Mouse (Mus musculus): ENCODE data around the gene Cdk2. TPM values are rescaled to one million over a fixed set of nuclear protein-coding genes. Genes with fewer than 3 reads are reported as not detected.
A peak's percentile ranks its signal among the peaks of the same experiment; 100 is the strongest.
"Not testable (repeated sequence)": the region's sequence is repeated elsewhere in the genome, so short reads cannot be mapped to it uniquely, and the experiment has no call there.

Gene Cdk2
- total and polyA plus RNA-seq, 2 experiments from 2014 or later = 10.7 to 11.1 TPM

DNA sequence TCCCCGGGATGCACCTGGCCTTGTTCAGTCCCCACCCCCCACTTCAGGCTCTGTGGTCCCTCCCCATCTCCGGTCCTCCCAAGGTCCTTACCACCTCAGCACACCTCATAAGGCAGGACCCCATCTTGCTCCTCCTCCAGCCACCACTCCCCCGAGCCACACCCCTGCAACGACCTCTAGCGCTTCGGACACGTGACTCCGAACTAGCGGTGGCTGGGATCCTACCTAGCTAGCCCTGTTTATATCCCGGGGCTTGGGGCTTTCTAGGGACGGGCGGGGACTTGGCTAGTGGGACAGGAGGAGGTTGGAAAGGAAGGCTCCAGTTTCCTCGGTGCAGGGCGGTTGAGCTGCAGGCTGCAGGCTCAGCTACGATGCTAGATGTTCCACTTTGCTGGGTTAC lies 32.6 kb upstream of the Cdk2 start:
- H3K9me3 ChIP-seq (ENCODE audit: low read length) = no peaks in the 10 kb centered on the region
- 3% methylated on average over 15 of the region's 15 CpGs for WGBS
- ATAC-seq (ENCODE audit: low FRiP score) (no peak), DNase-seq (ENCODE audit: low spot score) (no peak)
- no peak overlapping the region for H3K4me3 ChIP-seq (ENCODE audit: low read depth, low read length)
- no peak for TF ChIP-seq CTCF (IDR thresholded peaks at IDR 0.05)
- no peak overlapping the region; the same call in 1 of the 2 replicates for H3K9ac ChIP-seq (replicated peaks; ENCODE audit: low read length, poor library complexity, severe bottlenecking)
- H3K36me3 ChIP-seq (ENCODE audit: insufficient read depth, low read length) = no peaks in the 10 kb centered on the region
- no peaks in the 10 kb centered on the region for H3K4me1 ChIP-seq (ENCODE audit: insufficient read depth, low read length)
- H3K4me2 ChIP-seq (ENCODE audit: low read depth, low read length, poor library complexity, severe bottlenecking) = 0 out of 2 replicates have a peak overlapping the region, but pooled peaks have one; percentile 24
- H3K27me3 ChIP-seq (ENCODE audit: insufficient read depth, low read length) = peaks cover 4% of the 10 kb centered on the region; the same call in 1 of the 2 replicates
- H3K27ac ChIP-seq (ENCODE audit: low read depth, low read length) = no peak overlapping the region

DNA sequence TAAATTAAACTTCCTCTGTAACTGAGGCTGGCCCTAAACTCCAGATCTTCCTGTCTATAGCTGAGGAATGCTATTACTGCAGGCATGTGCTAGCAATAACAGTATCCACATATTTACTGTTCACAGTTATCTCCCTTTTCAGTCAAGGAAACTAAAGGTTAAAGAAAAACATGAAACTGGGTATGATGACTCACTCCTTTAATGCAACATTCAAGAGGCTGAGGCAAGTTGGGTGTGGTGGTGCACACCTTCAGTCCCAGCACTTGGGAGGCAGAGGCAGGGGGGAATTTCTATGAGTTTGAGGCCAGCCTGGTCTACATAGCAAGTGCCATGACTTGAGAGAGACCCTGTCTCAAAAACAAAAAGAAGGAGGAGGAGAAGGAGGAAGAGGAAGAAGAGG lies 27.2 kb upstream of the Cdk2 start:
- Histone ChIP-seq H3K4me2 (ENCODE audit: low read depth, low read length, poor library complexity, severe bottlenecking) (no peak overlapping the region), H3K4me1 (ENCODE audit: insufficient read depth, low read length) (no peaks in the 10 kb centered on the region), H3K4me3 (ENCODE audit: low read depth, low read length) (no peak overlapping the region), H3K36me3 (ENCODE audit: insufficient read depth, low read length) (peaks cover 3% of the 10 kb centered on the region; the same call in 1 of the 2 replicates), H3K27me3 (ENCODE audit: insufficient read depth, low read length) (no peaks in the 10 kb centered on the region), H3K9me3 (ENCODE audit: low read length) (no peaks in the 10 kb centered on the region), H3K9ac (replicated peaks; ENCODE audit: low read length, poor library complexity, severe bottlenecking) (no peak overlapping the region), H3K27ac (ENCODE audit: low read depth, low read length) (no peak overlapping the region)
- ATAC-seq (ENCODE audit: low FRiP score) (no peak), DNase-seq (ENCODE audit: low spot score) (no peak)
- TF ChIP-seq CTCF (IDR thresholded peaks at IDR 0.05) = no peak

DNA sequence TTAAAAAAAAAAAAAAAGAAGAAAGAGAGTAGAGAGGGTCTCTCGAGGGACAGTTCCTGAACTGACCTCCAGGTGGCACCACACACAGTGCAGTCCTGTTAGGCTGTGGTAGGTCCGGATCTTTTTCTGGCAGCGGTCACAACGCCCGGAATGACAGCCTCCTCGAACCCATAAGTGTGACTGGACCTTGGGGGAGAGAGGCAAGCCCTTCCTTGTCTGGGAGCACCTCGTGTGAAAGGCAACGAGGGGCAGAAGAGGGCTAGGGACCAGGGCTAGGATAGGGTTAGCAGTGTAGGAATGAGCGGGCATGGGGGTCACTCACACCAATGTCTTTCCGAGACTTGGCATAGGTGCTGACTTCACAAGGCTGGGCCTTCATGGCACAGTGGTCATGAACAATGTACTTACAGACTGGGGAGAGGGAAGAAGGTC lies 26.2 kb upstream of the Cdk2 start:
- Histone ChIP-seq H3K27me3 (ENCODE audit: insufficient read depth, low read length) (no peaks in the 10 kb centered on the region), H3K4me3 (ENCODE audit: low read depth, low read length) (no peak overlapping the region), H3K36me3 (ENCODE audit: insufficient read depth, low read length) (peaks cover 3% of the 10 kb centered on the region; the same call in 1 of the 2 replicates), H3K27ac (ENCODE audit: low read depth, low read length) (no peak overlapping the region), H3K4me1 (ENCODE audit: insufficient read depth, low read length) (no peaks in the 10 kb centered on the region), H3K4me2 (ENCODE audit: low read depth, low read length, poor library complexity, severe bottlenecking) (no peak overlapping the region), H3K9me3 (ENCODE audit: low read length) (no peaks in the 10 kb centered on the region), H3K9ac (replicated peaks; ENCODE audit: low read length, poor library complexity, severe bottlenecking) (no peak overlapping the region)
- TF ChIP-seq CTCF (IDR thresholded peaks at IDR 0.05) = peak; percentile 76
- peak; percentile 71 for DNase-seq (ENCODE audit: low spot score)
- ATAC-seq (ENCODE audit: low FRiP score) = 0 out of 2 replicates have a peak, but pooled peaks have one; percentile 23
- 15% methylated on average over 10 of the region's 10 CpGs for WGBS

DNA sequence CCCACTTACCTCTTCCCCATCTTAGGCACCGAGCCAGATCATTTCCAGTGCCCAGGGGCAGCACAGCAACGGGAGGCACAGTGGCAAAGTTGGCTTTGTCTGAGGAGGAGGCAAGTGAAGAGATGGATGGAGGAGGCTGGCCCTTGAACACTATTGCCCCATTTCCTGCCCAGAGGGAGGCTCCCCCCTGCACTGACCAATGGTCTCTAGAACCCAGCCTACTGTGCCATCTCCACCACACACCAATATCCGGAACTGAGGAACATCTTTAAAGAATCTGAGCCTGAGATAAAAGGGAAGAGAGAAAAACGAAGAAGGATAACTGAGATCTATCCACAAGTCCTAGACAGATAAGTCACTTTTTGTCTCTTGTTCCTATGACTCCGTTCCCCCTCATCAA lies 23.2 kb upstream of the Cdk2 start:
- no peak overlapping the region for H3K9ac ChIP-seq (replicated peaks; ENCODE audit: low read length, poor library complexity, severe bottlenecking)
- H3K27me3 ChIP-seq (ENCODE audit: insufficient read depth, low read length) = no peaks in the 10 kb centered on the region
- H3K4me1 ChIP-seq (ENCODE audit: insufficient read depth, low read length) = no peaks in the 10 kb centered on the region
- 90% methylated on average over 5 of the region's 5 CpGs for WGBS
- DNase-seq (ENCODE audit: low spot score) (no peak), ATAC-seq (ENCODE audit: low FRiP score) (no peak)
- H3K36me3 ChIP-seq (ENCODE audit: insufficient read depth, low read length) = peaks cover 3% of the 10 kb centered on the region; the same call in 1 of the 2 replicates
- H3K4me2 ChIP-seq (ENCODE audit: low read depth, low read length, poor library complexity, severe bottlenecking) = no peak overlapping the region
- no peaks in the 10 kb centered on the region for H3K9me3 ChIP-seq (ENCODE audit: low read length)
- no peak for TF ChIP-seq CTCF (IDR thresholded peaks at IDR 0.05)
- no peak overlapping the region for H3K4me3 ChIP-seq (ENCODE audit: low read depth, low read length)
- no peak overlapping the region for H3K27ac ChIP-seq (ENCODE audit: low read depth, low read length)

DNA sequence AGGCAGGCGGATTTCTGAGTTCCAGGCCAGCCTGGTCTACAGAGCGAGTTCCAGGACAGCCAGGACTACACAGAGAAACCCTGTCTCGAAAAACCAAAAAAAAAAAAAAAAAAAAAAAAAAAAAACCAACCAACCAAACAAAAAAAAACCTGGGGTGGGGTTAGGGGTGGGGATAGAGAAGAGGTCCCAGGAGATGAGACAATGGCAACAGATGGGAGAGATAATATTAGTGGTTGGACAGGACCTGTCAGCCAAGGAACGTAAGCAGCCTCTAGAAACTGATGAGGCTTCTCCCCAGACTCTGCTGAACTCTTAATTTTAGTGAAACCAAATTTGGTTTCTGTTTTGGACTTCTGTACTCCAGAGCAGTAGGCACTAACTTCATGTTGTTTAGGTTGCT lies 20.6 kb upstream of the Cdk2 start:
- H3K4me2 ChIP-seq (ENCODE audit: low read depth, low read length, poor library complexity, severe bottlenecking); H3K9ac ChIP-seq (replicated peaks; ENCODE audit: low read length, poor library complexity, severe bottlenecking); H3K27ac ChIP-seq (ENCODE audit: low read depth, low read length); DNase-seq (ENCODE audit: low spot score); H3K4me1 ChIP-seq (ENCODE audit: insufficient read depth, low read length); H3K9me3 ChIP-seq (ENCODE audit: low read length); H3K27me3 ChIP-seq (ENCODE audit: insufficient read depth, low read length); H3K4me3 ChIP-seq (ENCODE audit: low read depth, low read length); H3K36me3 ChIP-seq (ENCODE audit: insufficient read depth, low read length); ATAC-seq (ENCODE audit: low FRiP score): not testable (repeated sequence)
- WGBS = 90% methylated on average over 3 of the region's 4 CpGs

DNA sequence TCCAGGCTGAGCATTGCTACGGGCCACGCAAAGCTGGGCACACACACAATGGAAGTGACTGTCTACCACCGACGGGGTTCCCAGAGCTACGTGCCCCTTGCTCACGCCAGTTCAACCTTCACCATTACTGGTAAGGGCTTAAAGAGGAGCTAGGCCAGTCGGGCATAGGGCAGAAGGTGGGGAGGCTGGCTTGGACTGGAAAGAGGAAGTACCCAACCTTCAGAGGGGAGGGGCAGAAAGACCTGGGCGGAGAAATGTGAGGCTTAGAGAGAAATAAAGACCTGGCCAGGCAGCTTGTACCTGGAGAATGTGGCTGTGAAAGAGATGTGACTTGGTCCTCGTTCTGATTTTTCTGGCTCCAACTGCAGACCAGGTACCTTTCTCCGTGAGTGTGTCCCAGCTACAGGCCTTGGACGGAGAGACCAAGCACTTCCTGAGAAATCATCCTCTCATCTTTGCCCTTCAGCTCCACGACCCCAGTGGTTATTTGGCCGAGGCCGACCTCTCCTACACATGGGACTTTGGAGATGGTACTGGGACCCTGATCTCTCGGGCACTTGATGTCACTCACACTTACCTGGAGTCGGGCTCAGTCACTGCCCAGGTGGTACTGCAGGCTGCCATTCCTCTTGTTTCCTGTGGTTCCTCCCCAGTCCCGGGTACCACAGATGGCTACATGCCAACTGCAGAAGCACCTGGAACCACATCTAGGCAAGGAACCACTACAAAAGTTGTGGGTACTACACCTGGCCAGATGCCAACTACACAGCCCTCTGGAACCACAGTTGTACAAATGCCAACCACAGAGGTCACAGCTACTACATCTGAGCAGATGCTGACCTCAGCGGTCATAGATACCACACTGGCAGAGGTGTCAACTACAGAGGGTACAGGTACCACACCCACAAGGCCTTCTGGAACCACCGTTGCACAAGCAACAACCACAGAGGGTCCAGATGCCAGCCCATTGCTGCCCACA lies 11.0 kb upstream of the Cdk2 start:
- no peak for TF ChIP-seq CTCF (IDR thresholded peaks at IDR 0.05)
- Histone ChIP-seq H3K27me3 (ENCODE audit: insufficient read depth, low read length) (no peaks in the 10 kb centered on the region), H3K4me2 (ENCODE audit: low read depth, low read length, poor library complexity, severe bottlenecking) (no peak overlapping the region), H3K27ac (ENCODE audit: low read depth, low read length) (no peak overlapping the region), H3K9ac (replicated peaks; ENCODE audit: low read length, poor library complexity, severe bottlenecking) (no peak overlapping the region), H3K36me3 (ENCODE audit: insufficient read depth, low read length) (no peaks in the 10 kb centered on the region), H3K4me3 (ENCODE audit: low read depth, low read length) (no peak overlapping the region), H3K4me1 (ENCODE audit: insufficient read depth, low read length) (no peaks in the 10 kb centered on the region), H3K9me3 (ENCODE audit: low read length) (no peaks in the 10 kb centered on the region)
- ATAC-seq (ENCODE audit: low FRiP score) (no peak), DNase-seq (ENCODE audit: low spot score) (no peak)
- WGBS = 87% methylated on average over 19 of the region's 19 CpGs

DNA sequence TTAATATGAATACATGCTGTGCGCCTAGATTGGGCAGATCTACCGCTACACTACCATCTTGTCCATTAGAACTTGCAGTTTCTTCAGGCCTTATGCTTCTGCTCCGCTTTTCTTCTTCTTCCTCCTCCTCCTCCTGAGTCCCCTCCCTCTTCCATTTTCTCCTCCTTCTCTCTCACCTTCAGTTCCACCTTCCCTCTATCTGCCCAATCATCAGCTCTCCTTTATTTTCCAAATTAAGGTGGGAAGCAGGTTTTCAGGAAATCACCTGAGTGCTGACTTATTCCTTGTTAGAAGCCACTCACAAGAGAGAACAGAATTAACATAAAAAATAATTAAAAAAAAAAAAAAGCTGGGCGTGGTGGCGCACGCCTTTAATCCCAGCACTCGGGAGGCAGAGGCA lies 6.5 kb upstream of the Cdk2 start:
- H3K36me3 ChIP-seq (ENCODE audit: insufficient read depth, low read length); H3K4me3 ChIP-seq (ENCODE audit: low read depth, low read length); H3K9me3 ChIP-seq (ENCODE audit: low read length); H3K4me1 ChIP-seq (ENCODE audit: insufficient read depth, low read length); H3K9ac ChIP-seq (replicated peaks; ENCODE audit: low read length, poor library complexity, severe bottlenecking); H3K4me2 ChIP-seq (ENCODE audit: low read depth, low read length, poor library complexity, severe bottlenecking); H3K27ac ChIP-seq (ENCODE audit: low read depth, low read length); DNase-seq (ENCODE audit: low spot score); H3K27me3 ChIP-seq (ENCODE audit: insufficient read depth, low read length); ATAC-seq (ENCODE audit: low FRiP score): not testable (repeated sequence)
- WGBS = 98% methylated on average over 7 of the region's 7 CpGs

Measured in midbrain, postnatal 0 days (tissue).